Comparison of ENCODE assay signal across 25 mouse cellular contexts in genomic region chr19:42176841-42177240, GRCm38 (mm10). TPM values are rescaled to one million over a fixed set of nuclear protein-coding genes. Genes with fewer than 3 reads are reported as not detected.
DNase-seq lines count a peak whose midpoint lies in the region; ATAC-seq and TF ChIP-seq lines count a peak whose summit lies in the region.
"Had no signal": no experiment of that assay in that cellular context is flagged by ENCODE, and none has a peak within 500 bp of the region (broad histone marks: within the 10 kb centered on the region; RNA-seq: fewer than 3 reads in every experiment).

No protein-coding gene starts in this region.

- H3K36me3 ChIP-seq in liver, embryonic 14.5 days (replicated peaks; ENCODE audit: control insufficient read depth, insufficient read depth, low read depth) = peaks cover 3% of the 10 kb centered on the region
- H3K36me3 ChIP-seq in limb, embryonic 10.5 days = peaks cover 23% of the 10 kb centered on the region

- no peaks in the 10 kb centered on the region for H3K9me3 ChIP-seq in liver, embryonic 14.5 days (ENCODE audit: control insufficient read depth, low read length)
- H3K9me3 ChIP-seq in limb, embryonic 10.5 days (replicated peaks) = no peaks in the 10 kb centered on the region
- H3K9me3 ChIP-seq: embryonic facial prominence, embryonic 13.5 days; forebrain, embryonic 13.5 days; kidney, embryonic 15.5 days; neural tube, embryonic 15.5 days had no signal

- 0 out of 2 replicates have a peak overlapping the region, but pooled peaks have one; percentile 20 for H3K9ac ChIP-seq in liver, embryonic 14.5 days (replicated peaks)
- H3K9ac ChIP-seq: embryonic facial prominence, embryonic 13.5 days; forebrain, embryonic 13.5 days; kidney, embryonic 15.5 days; neural tube, embryonic 15.5 days had no signal

- peak; percentile 98 for DNase-seq in MEL-GATA-1-ER (ENCODE audit: extremely low read depth, low read depth)
- peak; percentile 33 to 50 (median 44) for DNase-seq in liver, embryonic 14.5 days (ENCODE audit: low read depth in 3 of 3, low spot score in 3 of 3)
- no peak for DNase-seq in right cerebral cortex, postnatal 25 days
- no peak for DNase-seq in limb, embryonic 10.5 days (ENCODE audit: low spot score)
- DNase-seq in layer of hippocampus, adult 9-11 months = no peak
- DNase-seq in kidney, adult 9 months = no peak
- DNase-seq: adrenal gland, postnatal 25 days; cerebellum, adult 11-12 months; cerebellum, postnatal 14 days; gastrocnemius, adult 2 months; heart, postnatal 4 days; kidney, postnatal 36 days; left cerebral cortex, postnatal 4 days had no signal

- WGBS in liver, embryonic 14.5 days (ENCODE audit: insufficient replicate concordance) = 13% methylated on average over 7 of the region's 7 CpGs
- 89% methylated on average over 7 of the region's 7 CpGs for WGBS in limb, embryonic 10.5 days

- no peaks in the 10 kb centered on the region for H3K27me3 ChIP-seq in liver, embryonic 14.5 days (ENCODE audit: control insufficient read depth, insufficient read depth, low read length)
- no peaks in the 10 kb centered on the region for H3K27me3 ChIP-seq in limb, embryonic 10.5 days (ENCODE audit: low read depth, poor library complexity, severe bottlenecking)
- H3K27me3 ChIP-seq: embryonic facial prominence, embryonic 13.5 days; forebrain, embryonic 13.5 days; kidney, embryonic 15.5 days; neural tube, embryonic 15.5 days had no signal

- no peak for TF ChIP-seq CTCF in liver, embryonic 14.5 days (IDR thresholded peaks at IDR 0.05; ENCODE audit: low read depth)

- ATAC-seq in granulocyte monocyte progenitor cell, adult 5-6 weeks (replicated peaks; ENCODE audit: poor library complexity, severe bottlenecking) = peak; percentile 89
- peak; percentile 71 for ATAC-seq in liver, embryonic 14.5 days (ENCODE audit: insufficient read depth)
- peak; percentile 92 for ATAC-seq in megakaryocyte progenitor cell, adult 5-6 weeks (replicated peaks; ENCODE audit: poor library complexity)
- ATAC-seq: forebrain, embryonic 13.5 days; hindbrain, postnatal 0 days; intestine, embryonic 16.5 days had no signal

- H3K4me1 ChIP-seq in liver, embryonic 14.5 days (replicated peaks; ENCODE audit: control insufficient read depth in 2 of 2, insufficient read depth in 2 of 2, low read length in 1 of 2) = peaks cover 9 to 16% of the 10 kb centered on the region in 2 experiments
- no peaks in the 10 kb centered on the region for H3K4me1 ChIP-seq in limb, embryonic 10.5 days

- no peak overlapping the region for H3K4me3 ChIP-seq in liver, embryonic 14.5 days (ENCODE audit: insufficient read depth in 1 of 2, low read depth in 2 of 2, low read length in 2 of 2)
- no peak overlapping the region for H3K4me3 ChIP-seq in limb, embryonic 10.5 days
- H3K4me3 ChIP-seq: embryonic facial prominence, embryonic 13.5 days; forebrain, embryonic 13.5 days; gastrocnemius, adult 2 months; kidney, embryonic 15.5 days; neural tube, embryonic 15.5 days had no signal

- H3K4me2 ChIP-seq in liver, embryonic 14.5 days (ENCODE audit: low read depth) = peak overlapping the region; percentile 32
- H3K4me2 ChIP-seq: embryonic facial prominence, embryonic 13.5 days; forebrain, embryonic 13.5 days; kidney, embryonic 15.5 days; midbrain, embryonic 11.5 days; neural tube, embryonic 15.5 days had no signal

- TF ChIP-seq EP300 in liver, embryonic 14.5 days (IDR thresholded peaks at IDR 0.05; ENCODE audit: low read depth) = peak; percentile 64

- H3K27ac ChIP-seq in liver, embryonic 14.5 days = peak overlapping the region; percentile 35
- no peak overlapping the region for H3K27ac ChIP-seq in limb, embryonic 10.5 days
- H3K27ac ChIP-seq: embryonic facial prominence, embryonic 13.5 days; forebrain, embryonic 13.5 days; gastrocnemius, adult 2 months; hindbrain, postnatal 0 days; kidney, embryonic 15.5 days; neural tube, embryonic 15.5 days; stomach, postnatal 0 days had no signal

RNA-seq across cellular contexts. Expression of gene Zfyve27, which starts 13.1 kb away (rescaled TPM):
- total RNA-seq in granulocyte monocyte progenitor cell, adult 5-6 weeks (2014; fragmentation: Nextera tagmentation) = 34.6 and 35.5 TPM in 2 replicates
- 21.1 and 26.4 TPM in 2 replicates for total RNA-seq in granulocyte monocyte progenitor cell, adult 5-6 weeks (2017)
- 6.8 and 8.5 TPM in 2 replicates for polyA plus RNA-seq in liver, embryonic 14.5 days (2012; rRNA removed)
- polyA plus RNA-seq in liver, embryonic 14.5 days (2014; fragmentation: Nextera tagmentation; extraction: Ambion mirVana) = 3.9 and 4.2 TPM in 2 replicates
- total RNA-seq in megakaryocyte progenitor cell, adult 5-6 weeks (2015) = 10.7 and 13.6 TPM in 2 replicates
- total RNA-seq in megakaryocyte progenitor cell, adult 5-6 weeks (2017) = 26.9 and 30.5 TPM in 2 replicates
- polyA plus RNA-seq in limb, embryonic 10.5 days (2016; fragmentation: Nextera tagmentation; extraction: Ambion mirVana) = 27.6 and 30.8 TPM in 2 replicates

RNA-seq across cellular contexts. Expression of gene Sfrp5, which starts 25.2 kb away (rescaled TPM):
- not detected in 2 replicates for total RNA-seq in granulocyte monocyte progenitor cell, adult 5-6 weeks (2014; fragmentation: Nextera tagmentation)
- total RNA-seq in granulocyte monocyte progenitor cell, adult 5-6 weeks (2017) = not detected in 2 replicates
- polyA plus RNA-seq in liver, embryonic 14.5 days (2012; rRNA removed) = not detected in 2 replicates
- 0.05 TPM in 1 of 2 replicates, not detected in the other for polyA plus RNA-seq in liver, embryonic 14.5 days (2014; fragmentation: Nextera tagmentation; extraction: Ambion mirVana)
- total RNA-seq in megakaryocyte progenitor cell, adult 5-6 weeks (2015) = not detected in 2 replicates
- not detected in 2 replicates for total RNA-seq in megakaryocyte progenitor cell, adult 5-6 weeks (2017)
- 0.21 and 2.4 TPM in 2 replicates for polyA plus RNA-seq in limb, embryonic 10.5 days (2016; fragmentation: Nextera tagmentation; extraction: Ambion mirVana)
- total RNA-seq: liver, adult 2 months had no signal
- polyA plus RNA-seq: C2C12; forebrain, embryonic 13.5 days; liver, adult 2 months had no signal

RNA-seq across cellular contexts. Expression of gene Marveld1, which starts 29.6 kb away (rescaled TPM):
- 15.1 and 19.7 TPM in 2 replicates for total RNA-seq in granulocyte monocyte progenitor cell, adult 5-6 weeks (2014; fragmentation: Nextera tagmentation)
- total RNA-seq in granulocyte monocyte progenitor cell, adult 5-6 weeks (2017) = 13.2 and 13.9 TPM in 2 replicates
- polyA plus RNA-seq in liver, embryonic 14.5 days (2012; rRNA removed) = 7.6 and 8.6 TPM in 2 replicates
- 1.6 and 2.4 TPM in 2 replicates for polyA plus RNA-seq in liver, embryonic 14.5 days (2014; fragmentation: Nextera tagmentation; extraction: Ambion mirVana)
- total RNA-seq in megakaryocyte progenitor cell, adult 5-6 weeks (2015) = 14.4 and 14.9 TPM in 2 replicates
- total RNA-seq in megakaryocyte progenitor cell, adult 5-6 weeks (2017) = 15.0 and 18.8 TPM in 2 replicates
- 5.6 and 5.8 TPM in 2 replicates for polyA plus RNA-seq in limb, embryonic 10.5 days (2016; fragmentation: Nextera tagmentation; extraction: Ambion mirVana)

RNA-seq across cellular contexts. Expression of gene Avpi1, which starts 48.0 kb away (rescaled TPM):
- total RNA-seq in granulocyte monocyte progenitor cell, adult 5-6 weeks (2014; fragmentation: Nextera tagmentation) = 9.9 and 12.0 TPM in 2 replicates
- total RNA-seq in granulocyte monocyte progenitor cell, adult 5-6 weeks (2017) = 4.5 and 10.7 TPM in 2 replicates
- 7.2 and 8.5 TPM in 2 replicates for polyA plus RNA-seq in liver, embryonic 14.5 days (2012; rRNA removed)
- polyA plus RNA-seq in liver, embryonic 14.5 days (2014; fragmentation: Nextera tagmentation; extraction: Ambion mirVana) = 20.4 and 21.7 TPM in 2 replicates
- 5.0 and 7.3 TPM in 2 replicates for total RNA-seq in megakaryocyte progenitor cell, adult 5-6 weeks (2015)
- 4.9 and 5.4 TPM in 2 replicates for total RNA-seq in megakaryocyte progenitor cell, adult 5-6 weeks (2017)
- polyA plus RNA-seq in limb, embryonic 10.5 days (2016; fragmentation: Nextera tagmentation; extraction: Ambion mirVana) = 22.1 and 25.0 TPM in 2 replicates

Comparison
In these comparisons a context has a peak if more than half of its experiments do, and no peak if none do; other contexts are left out.
1. DNase-seq: peak in MEL-GATA-1-ER (single experiment) and liver, embryonic 14.5 days (3 of 3); none in right cerebral cortex, postnatal 25 days (single experiment), limb, embryonic 10.5 days (single experiment), layer of hippocampus, adult 9-11 months (single experiment) and kidney, adult 9 months (single experiment).
2. Peak in every context shown above with its lines, with median percentiles within 50 percentile points of each other: ATAC-seq.